Mouse (Mus musculus) cortical plate, adult 2 months (tissue): ENCODE measurements around the gene Pam. TPM values are rescaled to one million over a fixed set of nuclear protein-coding genes. Genes with fewer than 3 reads are reported as not detected.
"Not testable (repeated sequence)": the region's sequence is repeated elsewhere in the genome, so short reads cannot be mapped to it uniquely, and the experiment has no call there.

Experiments used
- H3K27ac ChIP-seq: fragments of 200-500 bp; 2 replicates; pipeline ENCODE4 v1.5.1; 2012; ENCODE audit warnings: low read length, control low read depth, inconsistent platforms; ENCODE audit not compliant: insufficient read depth
- H3K4me1 ChIP-seq: fragments of 200-500 bp; 2 replicates; pipeline ENCODE4 v1.6.1; 2011; ENCODE audit warnings: low read length; ENCODE audit not compliant: control insufficient read depth, insufficient read depth
- H3K4me3 ChIP-seq: fragments of 200-500 bp; 2 replicates; pipeline ENCODE4 v1.5.1; 2011; ENCODE audit warnings: mild to moderate bottlenecking, low read length, control low read depth; ENCODE audit not compliant: insufficient read depth
- CTCF ChIP-seq: fragments of 200-500 bp; IDR thresholded peaks from 2 replicates; pipeline ENCODE4 v1.5.1; 2011; ENCODE audit warnings: mild to moderate bottlenecking, control low read depth, low read length; ENCODE audit not compliant: insufficient read depth; ENCODE audit errors: extremely low read depth
- POLR2A ChIP-seq: fragments of 200-500 bp; IDR thresholded peaks from 2 replicates; pipeline ENCODE4 v1.6.1; 2011; ENCODE audit warnings: mild to moderate bottlenecking, low read length, control low read depth; ENCODE audit not compliant: insufficient read depth; ENCODE audit errors: extremely low read depth
- polyA plus RNA-seq: library from polyadenylated mRNA; depleted of rRNA; stranded (reverse); fragments of >200 nt; gene quantifications from 2 replicates; pipeline ENCODE4 v1.2.3, GENCODE M21; 2012

Gene Pam
- polyA plus RNA-seq, 1 experiment = 99.2 TPM

DNA sequence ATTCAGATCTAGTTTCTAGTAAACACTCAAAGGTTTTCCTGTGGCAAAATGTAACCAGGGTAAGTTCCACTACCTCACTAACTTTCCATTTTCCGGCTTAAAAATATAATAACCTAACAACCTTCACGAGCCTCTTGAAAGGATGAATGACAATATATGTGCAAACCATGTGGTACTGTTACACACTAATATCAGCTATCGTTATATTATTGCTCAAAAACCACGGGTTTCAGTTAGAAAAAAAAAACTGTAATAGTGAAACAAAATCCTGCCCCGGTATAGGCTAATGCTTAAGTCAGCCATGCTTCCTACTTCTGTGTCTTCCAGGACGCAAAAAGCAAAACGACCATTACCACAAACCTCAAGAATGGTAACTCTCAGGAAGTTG is 326.5 kb downstream of the Pam start:
- Histone ChIP-seq H3K27ac (no peak overlapping the region), H3K4me3 (peak overlapping the region; percentile 94), H3K4me1 (peaks cover 2% of the 10 kb centered on the region; the same call in 1 of the 2 replicates)
- TF ChIP-seq CTCF = no peak
- TF ChIP-seq POLR2A = no peak

- Histone ChIP-seq H3K4me1 (peaks cover 2% of the 10 kb centered on the region; the same call in 1 of the 2 replicates), H3K4me3 (peak overlapping the region; percentile 94; the same call in 1 of the 2 replicates), H3K27ac (no peak overlapping the region)
- TF ChIP-seq CTCF (no peak), POLR2A (no peak)
Measured at GRCm38 (mm10) chr1:97768089-97768488, 327.4 kb downstream of the Pam start.

DNA sequence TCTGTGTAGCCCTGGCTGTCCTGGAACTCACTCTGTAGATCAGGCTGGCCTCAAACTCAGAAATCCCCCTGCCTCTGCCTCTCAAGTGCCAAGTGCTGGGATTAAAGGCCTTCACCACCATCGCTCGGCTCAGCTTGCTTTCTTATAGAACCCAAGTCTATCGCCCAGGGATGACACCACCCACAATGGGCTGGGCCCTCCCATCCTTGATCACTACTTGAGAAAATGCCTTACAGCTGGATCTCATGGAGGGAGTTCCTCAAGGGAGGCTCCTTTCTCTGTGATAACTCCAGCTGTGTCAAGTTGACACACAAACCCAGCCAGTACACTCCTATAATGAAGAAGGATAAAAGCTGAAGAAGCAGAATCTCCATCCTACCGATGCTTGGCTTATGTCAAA is 329.7 kb downstream of the Pam start:
- H3K27ac ChIP-seq, H3K4me1 ChIP-seq, H3K4me3 ChIP-seq: not testable (repeated sequence)

DNA sequence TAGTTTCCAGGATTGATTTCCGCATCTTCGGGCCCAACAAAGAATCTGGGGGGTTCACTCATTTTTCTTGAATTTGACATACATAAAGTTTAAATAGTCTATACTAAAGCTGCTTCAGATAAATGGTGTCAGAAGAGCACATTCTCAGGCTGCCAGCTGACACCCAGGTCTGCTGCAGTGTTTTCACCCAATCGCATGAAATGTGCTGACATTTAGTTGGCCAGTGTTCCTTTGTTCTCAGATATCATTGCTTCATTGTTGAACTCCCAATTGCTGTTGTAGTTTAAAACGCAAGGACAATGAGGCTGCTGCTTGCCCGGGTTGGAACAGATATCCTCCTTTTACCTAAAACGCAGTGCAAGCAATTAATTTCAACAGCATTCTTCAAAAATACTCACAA is 334.0 kb downstream of the Pam start:
- Histone ChIP-seq H3K4me1 (peaks cover 2% of the 10 kb centered on the region), H3K4me3 (no peak overlapping the region), H3K27ac (no peak overlapping the region)
- no peak for TF ChIP-seq POLR2A

GRCm38 (mm10) chr1:97760598-97760997 is 334.8 kb downstream of the Pam start:
- TF ChIP-seq POLR2A (no peak), CTCF (no peak)
- no peak overlapping the region for H3K4me3 ChIP-seq
- H3K4me1 ChIP-seq = peaks cover 2% of the 10 kb centered on the region
- H3K27ac ChIP-seq = 0 out of 2 replicates have a peak overlapping the region, but pooled peaks have one; percentile 50

GRCm38 (mm10) chr1:97759841-97760240 is 335.6 kb downstream of the Pam start:
- no peak overlapping the region for H3K4me3 ChIP-seq
- no peak for TF ChIP-seq CTCF
- TF ChIP-seq POLR2A = no peak
- no peak overlapping the region for H3K27ac ChIP-seq
- peaks cover 2% of the 10 kb centered on the region for H3K4me1 ChIP-seq

DNA sequence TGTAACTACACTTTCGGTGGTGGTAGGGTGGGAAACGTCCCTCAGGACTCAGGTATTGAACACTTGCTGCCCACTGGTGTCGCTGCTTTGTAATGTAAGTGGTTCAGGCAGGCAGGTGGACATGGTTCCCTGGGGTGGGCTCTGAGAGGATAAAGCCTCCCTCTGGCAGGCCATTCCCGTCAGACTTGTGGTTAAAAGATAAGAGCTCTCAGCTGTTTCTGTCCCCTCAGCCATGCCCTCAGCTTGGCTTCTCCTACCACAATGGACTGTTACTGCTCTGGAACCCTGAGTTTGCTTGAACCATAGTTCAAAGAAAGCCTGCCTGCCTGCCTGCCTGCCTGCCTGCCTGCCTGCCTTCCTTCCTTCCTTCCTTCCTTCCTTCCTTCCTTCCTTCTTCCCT is 341.1 kb downstream of the Pam start:
- no peaks in the 10 kb centered on the region for H3K4me1 ChIP-seq
- 0 out of 2 replicates have a peak overlapping the region, but pooled peaks have one; percentile 67 for H3K27ac ChIP-seq
- TF ChIP-seq POLR2A (no peak), CTCF (no peak)
- H3K4me3 ChIP-seq = no peak overlapping the region

GRCm38 (mm10) chr1:97753216-97753615 is 342.2 kb downstream of the Pam start:
- no peaks in the 10 kb centered on the region for H3K4me1 ChIP-seq
- H3K27ac ChIP-seq = no peak overlapping the region
- H3K4me3 ChIP-seq = no peak overlapping the region
- TF ChIP-seq POLR2A (no peak), CTCF (no peak)

DNA sequence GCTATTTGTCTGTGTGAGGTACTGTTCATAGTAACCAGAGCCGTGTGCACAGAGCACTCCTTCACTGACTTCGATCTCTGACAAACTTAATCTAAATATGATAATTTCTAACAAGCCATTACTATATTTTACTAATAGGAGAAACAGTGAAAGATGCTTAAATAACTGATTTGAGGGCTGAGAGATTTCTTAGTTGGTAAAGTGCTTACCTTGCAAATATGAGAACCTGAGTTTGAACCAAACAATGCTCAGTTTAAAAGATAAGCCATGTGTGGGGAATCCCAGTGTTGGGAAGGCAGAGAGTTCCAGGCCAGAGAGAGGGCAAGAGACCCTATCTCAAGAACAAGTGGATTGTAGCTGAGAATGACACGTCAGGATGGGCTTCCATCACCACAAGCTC is 347.3 kb downstream of the Pam start:
- TF ChIP-seq POLR2A = no peak
- TF ChIP-seq CTCF = no peak
- Histone ChIP-seq H3K4me1 (no peaks in the 10 kb centered on the region), H3K27ac (no peak overlapping the region), H3K4me3 (no peak overlapping the region)

DNA sequence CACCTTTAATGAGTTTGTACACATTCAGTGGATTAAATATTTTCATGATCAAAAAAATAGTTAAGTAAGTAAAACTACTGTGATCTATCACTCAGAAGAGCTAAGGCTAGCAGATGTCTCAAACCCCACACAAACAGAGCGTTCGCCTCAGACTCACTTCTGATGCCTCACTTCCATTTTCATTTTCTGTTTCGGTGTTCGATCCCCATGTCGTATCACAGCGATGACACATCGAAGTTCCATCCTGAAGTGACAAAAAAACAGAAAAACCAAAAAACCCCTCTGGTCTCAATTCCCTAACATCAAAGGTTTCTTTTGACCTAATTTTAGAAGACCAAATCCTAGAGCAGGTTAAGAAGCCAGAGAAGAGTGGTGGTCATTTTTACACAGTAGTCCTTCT is 349.2 kb downstream of the Pam start:
- no peak overlapping the region for H3K4me3 ChIP-seq
- no peak for TF ChIP-seq CTCF
- no peak for TF ChIP-seq POLR2A
- no peak overlapping the region for H3K27ac ChIP-seq
- H3K4me1 ChIP-seq = no peaks in the 10 kb centered on the region

DNA sequence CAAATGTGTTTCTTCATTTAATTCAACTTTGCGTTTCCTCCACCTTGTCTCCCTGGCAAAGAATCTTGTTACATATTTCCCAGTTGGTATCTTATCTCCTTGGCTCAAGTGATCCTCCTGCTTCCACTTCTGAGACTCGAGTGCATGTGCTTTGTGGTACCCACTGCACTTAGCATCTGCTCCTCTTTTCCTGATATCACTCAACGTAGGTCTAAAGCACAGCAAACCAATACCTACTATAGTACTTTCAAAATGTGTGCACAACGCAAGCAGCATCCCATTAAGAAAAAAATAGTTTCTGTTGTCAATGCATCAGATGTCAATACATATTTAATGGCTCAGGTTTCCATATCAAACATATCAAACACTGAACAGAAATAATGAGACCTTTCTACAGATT is 349.7 kb downstream of the Pam start:
- no peak overlapping the region for H3K27ac ChIP-seq
- H3K4me1 ChIP-seq = no peaks in the 10 kb centered on the region
- TF ChIP-seq POLR2A (no peak), CTCF (no peak)
- no peak overlapping the region for H3K4me3 ChIP-seq
